Mouse (Mus musculus): ENCODE results near the gene Brd4.
"Not testable (repeated sequence)": the region's sequence is repeated elsewhere in the genome, so short reads cannot be mapped to it uniquely, and the experiment has no call there.

Brd4 gene

GRCm38 (mm10) chr17:32235534-32236191 lies 48.9 kb downstream of the Brd4 start:
- peak; percentile 20 for DNase-seq (ENCODE audit: low read depth, low spot score)

DNA sequence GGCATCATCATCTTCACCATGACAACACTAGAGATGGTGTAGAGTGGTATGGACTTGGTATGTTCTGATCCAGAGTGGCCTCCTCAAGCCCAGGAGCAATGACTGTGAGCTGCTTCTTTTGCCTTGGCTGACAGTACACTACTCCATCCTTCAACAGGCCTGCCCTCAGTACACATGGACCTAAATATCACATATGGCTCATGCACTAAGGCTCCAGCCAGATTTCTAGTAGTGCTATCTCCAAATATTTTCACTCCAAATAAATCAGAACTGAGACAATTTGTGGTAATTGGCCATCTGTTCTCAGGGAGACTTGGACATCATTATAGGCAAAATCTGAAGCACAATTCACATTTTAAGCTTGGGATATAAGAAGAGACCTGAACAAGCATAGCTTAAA lies 51.3 kb downstream of the Brd4 start:
- no peak for DNase-seq (ENCODE audit: low read depth, low spot score)

DNA sequence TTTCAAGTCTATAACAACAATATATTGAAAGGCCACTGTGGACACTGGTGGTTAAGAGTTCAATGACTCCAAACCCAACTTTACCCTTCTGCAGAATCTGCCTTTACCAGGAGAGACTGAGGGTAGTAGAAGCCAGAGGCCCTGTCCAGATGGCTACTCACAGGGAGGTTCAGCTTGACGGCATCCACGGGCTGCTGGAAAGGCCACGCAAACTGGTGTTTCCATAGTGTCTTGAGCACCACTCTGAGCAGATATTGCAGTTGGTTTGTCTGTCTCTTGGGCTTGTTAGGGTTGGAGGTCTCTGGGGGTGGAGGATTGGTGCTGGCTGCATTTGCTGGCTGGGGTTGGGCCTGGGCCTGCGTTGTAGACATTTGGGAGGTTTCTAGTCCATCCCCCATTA lies 55.3 kb downstream of the Brd4 start:
- DNase-seq (ENCODE audit: low read depth, low spot score) = no peak

DNA sequence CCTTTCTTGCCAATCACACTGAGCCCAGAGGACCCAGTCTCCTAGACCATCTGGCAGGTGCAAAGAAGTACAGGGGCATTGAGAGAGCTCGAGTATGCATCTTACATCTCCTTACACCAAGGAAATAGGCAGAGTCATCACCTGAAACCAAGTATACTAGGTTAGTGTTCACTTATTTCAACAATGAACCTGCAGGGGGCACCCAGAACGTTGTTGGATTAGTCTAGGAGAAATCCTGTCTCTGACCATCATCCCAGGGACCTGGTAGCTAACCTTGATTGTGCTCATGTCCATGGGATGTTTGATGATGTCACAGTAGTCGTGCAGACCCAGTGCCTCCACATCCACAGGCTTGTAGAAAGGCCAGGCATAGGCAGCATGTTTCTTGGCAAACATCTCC lies 63.6 kb downstream of the Brd4 start:
- DNase-seq (ENCODE audit: low read depth, low spot score) = no peak

DNA sequence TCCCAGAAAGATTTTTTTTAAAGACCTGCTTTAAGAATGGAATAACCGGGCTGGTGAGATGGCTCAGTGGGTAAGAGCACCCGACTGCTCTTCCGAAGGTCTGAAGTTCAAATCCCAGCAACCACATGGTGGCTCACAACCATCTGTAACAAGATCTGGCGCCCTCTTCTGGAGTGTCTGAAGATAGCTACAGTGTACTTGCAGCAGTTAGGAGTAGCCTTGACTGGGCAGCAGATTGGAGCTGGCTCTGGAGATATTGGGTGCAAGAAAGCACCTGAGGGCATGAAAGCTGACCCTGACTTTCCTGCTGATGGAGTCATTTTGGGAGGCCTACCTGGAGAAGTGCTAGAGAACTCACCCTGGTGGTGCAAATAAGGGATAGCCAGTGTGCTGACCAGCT lies 68.9 kb downstream of the Brd4 start:
- DNase-seq (ENCODE audit: low read depth, low spot score) = not testable (repeated sequence)

- not testable (repeated sequence) for DNase-seq (ENCODE audit: low read depth, low spot score)
Observed at GRCm38 (mm10) chr17:32211554-32211953, 73.0 kb downstream of the Brd4 start.

GRCm38 (mm10) chr17:32209752-32210151 lies 74.8 kb downstream of the Brd4 start:
- peak; percentile 45 for DNase-seq (ENCODE audit: low read depth, low spot score)

DNA sequence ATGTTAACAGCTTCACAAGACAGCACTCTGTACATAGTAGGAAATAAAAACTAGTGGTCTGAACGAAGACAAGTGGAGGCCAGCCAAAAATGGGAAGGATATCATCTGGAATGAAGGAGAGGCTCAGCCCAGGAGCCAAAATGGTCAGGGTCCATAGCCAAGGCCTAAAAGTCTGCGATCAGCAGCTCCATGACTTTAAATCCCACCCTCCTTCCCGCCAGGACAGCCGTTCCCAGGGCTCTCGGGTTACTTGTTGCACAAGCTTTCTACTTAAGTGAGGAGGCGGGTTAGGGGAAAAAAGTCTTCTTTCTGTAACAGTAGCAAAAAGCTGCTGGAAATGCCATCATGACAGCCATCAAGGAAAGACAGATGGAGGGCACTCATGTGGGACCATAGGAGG lies 75.4 kb downstream of the Brd4 start:
- no peak for DNase-seq (ENCODE audit: low read depth, low spot score)

GRCm38 (mm10) chr17:32207586-32208245 lies 76.8 kb downstream of the Brd4 start:
- no peak for DNase-seq (ENCODE audit: low read depth, low spot score)

GRCm38 (mm10) chr17:32205345-32205744 lies 79.2 kb downstream of the Brd4 start:
- DNase-seq (ENCODE audit: low read depth, low spot score) = no peak

GRCm38 (mm10) chr17:32202972-32203371 lies 81.5 kb downstream of the Brd4 start:
- DNase-seq (ENCODE audit: low read depth, low spot score) = no peak

DNA sequence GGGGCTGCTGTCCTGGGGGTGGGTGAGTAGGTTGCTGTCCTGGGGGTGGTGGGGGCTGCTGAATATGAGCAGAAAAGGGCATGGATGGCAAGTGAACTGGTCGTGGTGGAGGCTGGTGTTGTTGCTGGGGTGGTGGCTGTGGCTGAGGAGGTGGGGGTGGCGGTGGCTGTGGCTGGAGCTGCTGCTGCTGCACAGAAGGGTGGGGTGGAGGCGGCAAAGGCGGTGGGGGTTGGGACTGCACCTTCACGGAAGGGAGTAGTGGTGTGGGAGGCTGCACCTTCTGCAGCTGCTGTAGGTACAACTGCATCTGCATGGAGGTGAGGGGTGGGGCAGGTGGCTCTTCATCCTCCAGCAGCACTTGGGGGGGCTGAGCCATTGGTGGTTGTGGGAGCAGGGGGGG lies 83.4 kb downstream of the Brd4 start:
- no peak for DNase-seq (ENCODE audit: low read depth, low spot score)

DNA sequence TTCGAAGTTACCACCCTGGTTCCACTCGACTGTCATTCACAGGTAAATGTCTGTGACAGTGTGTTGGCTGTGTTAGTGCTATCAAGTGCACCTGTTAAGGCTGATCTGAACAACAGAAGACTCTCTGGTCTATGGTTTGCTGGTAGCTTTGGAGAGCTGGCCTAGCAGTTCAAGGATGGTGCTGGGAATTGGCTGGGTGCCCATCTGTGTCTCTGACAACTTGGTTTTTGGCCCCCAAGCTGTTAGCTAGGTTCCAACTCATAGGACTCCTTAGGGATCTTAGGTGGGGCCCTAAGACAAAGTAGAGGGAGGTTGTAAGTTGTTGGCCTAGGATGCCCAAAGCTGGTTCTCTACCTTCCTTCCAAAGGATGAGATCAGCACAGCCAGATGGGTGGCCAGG lies 84.7 kb downstream of the Brd4 start:
- no peak for DNase-seq (ENCODE audit: low read depth, low spot score)

DNA sequence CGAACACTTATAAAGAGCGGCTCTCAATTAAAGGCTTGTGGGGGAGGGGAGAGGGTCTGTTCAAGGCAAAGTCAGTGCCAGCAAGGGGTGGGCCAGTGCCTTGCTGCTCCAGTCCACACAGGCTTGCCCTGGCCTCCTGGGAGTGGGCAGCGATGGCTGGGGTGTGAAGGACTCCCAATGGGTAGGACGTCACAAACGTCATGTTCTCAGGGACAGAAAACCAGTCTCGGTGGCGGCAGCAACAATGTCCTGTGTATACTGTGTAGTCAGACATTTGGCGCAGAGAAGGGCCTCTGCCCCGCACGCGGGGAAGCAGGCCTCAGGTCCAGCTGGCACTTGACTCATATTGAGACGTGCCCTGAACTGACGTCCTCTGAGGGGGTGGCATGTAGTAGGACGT lies 87.4 kb downstream of the Brd4 start:
- no peak for DNase-seq (ENCODE audit: low read depth, low spot score)

GRCm38 (mm10) chr17:32195725-32196124 lies 88.8 kb downstream of the Brd4 start:
- no peak for DNase-seq (ENCODE audit: low read depth, low spot score)

GRCm38 (mm10) chr17:32193010-32193409 lies 91.5 kb downstream of the Brd4 start:
- no peak for DNase-seq (ENCODE audit: low read depth, low spot score)

GRCm38 (mm10) chr17:32189850-32190249 lies 94.7 kb downstream of the Brd4 start:
- no peak for DNase-seq (ENCODE audit: low read depth, low spot score)

GRCm38 (mm10) chr17:32188863-32189636 lies 95.5 kb downstream of the Brd4 start, which contains the start of gene Ephx3:
Ephx3 (minus strand) TSS chr17:32189549.
- no peak for DNase-seq (ENCODE audit: low read depth, low spot score)

GRCm38 (mm10) chr17:32183017-32183416 lies 101.5 kb downstream of the Brd4 start:
- DNase-seq (ENCODE audit: low read depth, low spot score) = no peak

DNA sequence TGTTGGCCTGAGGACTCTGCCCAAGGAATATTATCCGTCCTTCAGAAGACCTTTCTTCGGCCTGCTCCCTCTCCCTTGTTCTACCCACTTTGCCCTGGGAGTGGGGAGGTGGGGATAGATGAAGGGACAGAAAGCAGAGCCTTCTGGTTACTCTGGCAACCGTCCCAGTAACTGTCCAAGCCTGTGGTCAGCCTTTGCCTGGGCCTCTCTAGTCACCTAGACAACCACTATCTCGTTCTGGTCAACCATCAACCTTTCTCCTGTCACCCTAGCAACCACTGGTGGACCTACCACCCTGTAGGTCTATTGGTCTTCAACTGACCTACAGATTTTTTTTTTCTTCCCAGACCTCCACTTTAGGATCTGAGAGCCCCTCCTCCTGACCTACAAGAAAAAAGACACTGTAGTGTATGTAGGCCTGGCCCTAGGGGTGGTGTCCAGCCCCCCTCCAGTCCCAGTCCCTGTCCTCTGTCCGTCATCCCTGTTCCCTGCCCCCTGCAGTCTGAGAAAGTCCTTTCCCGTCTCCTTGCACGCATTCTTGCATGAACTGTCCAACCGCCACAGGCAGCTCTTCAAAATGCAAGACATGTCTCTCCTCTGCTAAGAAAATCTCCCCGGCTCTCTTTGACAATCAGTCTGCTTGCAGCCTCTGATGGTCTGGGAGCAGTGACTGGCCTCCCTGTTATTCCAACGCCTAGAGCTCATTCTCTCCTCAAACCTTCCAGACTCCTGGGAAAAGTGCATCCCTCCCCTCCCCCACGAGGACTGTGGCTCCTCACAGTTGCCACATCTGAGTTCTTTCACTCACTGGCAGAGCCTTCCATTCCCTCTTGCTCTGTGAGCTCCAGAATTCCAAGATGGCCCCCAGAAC lies 104.7 kb downstream of the Brd4 start:
- no peak for DNase-seq (ENCODE audit: low read depth, low spot score)

DNA sequence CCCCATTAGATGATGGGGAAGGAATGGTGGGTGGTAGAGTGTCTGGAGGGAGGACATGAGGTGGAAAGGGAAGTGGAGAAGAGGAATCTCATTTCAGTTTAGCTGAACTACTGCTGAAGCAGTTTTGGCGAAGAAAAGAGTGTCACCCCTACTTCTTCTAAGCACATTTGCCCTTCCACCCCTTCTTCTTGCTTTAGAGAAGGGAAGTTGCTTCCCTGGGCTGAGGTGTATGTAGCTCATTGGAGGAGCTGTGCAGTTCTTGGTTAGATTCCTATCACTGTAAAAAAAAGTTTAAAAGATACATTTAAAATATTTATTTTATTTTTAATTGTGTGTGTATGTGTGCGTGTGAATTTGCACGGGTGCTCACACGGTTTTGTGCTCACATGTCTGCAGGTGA lies 107.6 kb downstream of the Brd4 start:
- no peak for DNase-seq (ENCODE audit: low read depth, low spot score)

DNA sequence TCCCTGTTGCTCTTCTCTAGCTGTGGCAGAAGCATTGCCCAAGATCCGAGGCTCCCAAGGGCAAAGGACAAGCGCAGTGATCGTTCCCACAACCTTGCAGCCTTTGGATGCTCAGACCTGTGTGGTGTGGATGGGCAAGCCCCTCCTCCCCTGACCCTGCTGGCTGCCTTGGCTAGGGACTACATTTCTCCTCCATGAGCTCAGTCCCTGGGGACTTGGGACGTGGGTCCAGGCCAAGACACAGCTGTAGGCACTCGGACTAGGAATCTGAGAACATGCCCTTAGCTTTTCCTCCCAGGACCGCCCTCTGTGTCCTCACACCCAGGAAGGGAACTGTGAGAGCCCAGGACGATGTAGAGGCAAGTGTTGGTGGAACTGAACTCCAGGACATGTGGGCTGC lies 111.4 kb downstream of the Brd4 start:
- DNase-seq (ENCODE audit: low read depth, low spot score) = no peak
